Mouse (Mus musculus): ENCODE data around the gene Nmnat3.

- TF ChIP-seq CTCF (IDR thresholded peaks at IDR 0.05; ENCODE audit: low read depth) (no peak), EP300 (IDR thresholded peaks at IDR 0.05; ENCODE audit: low read depth) (no peak)
Measured at GRCm38 (mm10) chr9:98318875-98319274, 31.6 kb downstream of the Nmnat3 start.

All from liver, embryonic 14.5 days (tissue).